Mouse (Mus musculus) G1E (cell line): ENCODE results near the gene Agbl4. TPM values are rescaled to one million over a fixed set of nuclear protein-coding genes. Genes with fewer than 3 reads are reported as not detected.

Experiments
- ATAC-seq: 2 replicates; pipeline ENCODE4 v1.8.0; 2016; ENCODE audit warnings: mild to moderate bottlenecking; ENCODE audit not compliant: insufficient number of reproducible peaks, poor library complexity, low FRiP score, severe bottlenecking; ENCODE audit errors: extremely low read depth
- DNase-seq: peaks from one replicate; pipeline ENCODE4 v3.0.0; 2012; ENCODE audit warnings: low spot score
- H3K27me3 ChIP-seq: 2 replicates; pipeline ENCODE4 v1.6.1; 2012; ENCODE audit warnings: mild to moderate bottlenecking, low read length, inconsistent platforms; ENCODE audit not compliant: insufficient read depth
- H3K36me3 ChIP-seq: replicated peaks from 2 replicates; pipeline ENCODE3; 2012; ENCODE audit warnings: mild to moderate bottlenecking, inconsistent platforms
- H3K4me1 ChIP-seq: 2 replicates; pipeline ENCODE4 v1.6.1; 2012; ENCODE audit warnings: low read depth, low read length, inconsistent platforms, mixed read lengths; ENCODE audit not compliant: insufficient read depth
- H3K4me3 ChIP-seq: 2 replicates; pipeline ENCODE4 v1.5.1; 2012; ENCODE audit warnings: low read depth, mild to moderate bottlenecking, inconsistent platforms, low read length, moderate library complexity, mixed read lengths
- H3K9me3 ChIP-seq: replicated peaks from 2 replicates; pipeline ENCODE4 v1.6.1; 2012; ENCODE audit warnings: inconsistent platforms
- CTCF ChIP-seq: IDR thresholded peaks from 2 replicates; pipeline ENCODE4 v1.5.1; 2012; ENCODE audit warnings: low read depth, low read length, inconsistent platforms, mixed read lengths
- GATA1 ChIP-seq: IDR thresholded peaks from 2 replicates; pipeline ENCODE4 v1.6.1; 2012; ENCODE audit warnings: borderline replicate concordance, low read length, inconsistent platforms, mixed read lengths
- GATA2 ChIP-seq: IDR thresholded peaks from 2 replicates; pipeline ENCODE4 v1.6.1; 2012; ENCODE audit warnings: low read depth, low read length, inconsistent platforms, borderline replicate concordance
- POLR2AphosphoS5 ChIP-seq: IDR thresholded peaks from 2 replicates; pipeline ENCODE4 v1.6.1; 2012; ENCODE audit warnings: low read depth, low read length, inconsistent platforms; ENCODE audit not compliant: insufficient replicate concordance
- TAL1 ChIP-seq: conservative IDR thresholded peaks from 2 replicates; pipeline ENCODE4 v1.6.1; 2012; ENCODE audit warnings: low read depth, low read length, inconsistent platforms, mixed read lengths
- polyA plus RNA-seq: library from polyadenylated mRNA; stranded (reverse); fragments of >175 nt; gene quantifications from 2 replicates; pipeline ENCODE4 v1.2.3, GENCODE M21; 2012
- total RNA-seq, 2 experiments: library from RNA; stranded (forward) in 1 of 2; stranded (reverse) in 1 of 2; fragments of 200-1000 nt in 1 of 2; fragments of >200 nt in 1 of 2; fragmentation: Nextera tagmentation in 1 of 2; gene quantifications; 2 replicates each; pipeline ENCODE4 v1.2.3; 2014 to 2017

The Agbl4 gene
- total and polyA plus RNA-seq, 3 experiments = 0.55 TPM; not detected in 2

DNA sequence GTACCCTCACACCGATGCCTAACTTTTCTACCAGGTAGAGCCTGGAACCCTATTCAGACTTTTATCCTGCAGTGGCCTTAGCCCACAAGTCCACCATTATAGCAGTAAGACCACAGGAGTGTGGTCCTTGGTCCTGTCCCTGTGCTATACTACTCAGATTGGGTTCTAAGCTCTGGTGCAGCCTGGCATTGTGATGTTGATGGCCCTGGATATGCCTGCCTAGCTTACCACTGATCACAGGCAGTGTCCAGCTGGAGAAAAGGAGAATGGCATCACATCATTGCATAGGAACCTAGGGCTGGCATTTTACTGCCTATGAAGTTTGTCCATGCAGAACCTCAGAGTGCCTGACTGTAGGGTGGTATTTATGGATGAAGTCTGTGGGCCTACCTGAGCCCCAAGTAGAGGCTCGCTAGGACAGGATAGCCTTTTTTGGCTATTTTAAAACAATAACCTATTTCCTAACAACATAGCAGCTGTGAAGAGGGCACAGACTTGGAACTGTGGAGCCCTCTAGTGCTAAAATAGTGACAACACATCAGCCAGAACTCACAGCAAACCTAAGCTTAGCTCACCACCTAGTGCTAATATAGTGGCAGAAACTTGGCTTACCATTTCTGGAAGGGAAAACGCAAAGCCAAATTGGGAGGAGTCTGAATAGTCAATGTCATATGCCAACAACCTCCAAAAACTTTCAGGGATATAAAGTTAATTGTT is 911.3 kb downstream of the Agbl4 start:
- ATAC-seq (no peak), DNase-seq (no peak)
- Histone ChIP-seq H3K36me3 (no peaks in the 10 kb centered on the region), H3K27me3 (no peaks in the 10 kb centered on the region), H3K4me1 (no peaks in the 10 kb centered on the region), H3K9me3 (peaks cover 17% of the 10 kb centered on the region), H3K4me3 (no peak overlapping the region)
- no peak for TF ChIP-seq GATA2
- no peak for TF ChIP-seq GATA1
- no peak for TF ChIP-seq POLR2AphosphoS5
- no peak for TF ChIP-seq CTCF
- no peak for TF ChIP-seq TAL1

DNA sequence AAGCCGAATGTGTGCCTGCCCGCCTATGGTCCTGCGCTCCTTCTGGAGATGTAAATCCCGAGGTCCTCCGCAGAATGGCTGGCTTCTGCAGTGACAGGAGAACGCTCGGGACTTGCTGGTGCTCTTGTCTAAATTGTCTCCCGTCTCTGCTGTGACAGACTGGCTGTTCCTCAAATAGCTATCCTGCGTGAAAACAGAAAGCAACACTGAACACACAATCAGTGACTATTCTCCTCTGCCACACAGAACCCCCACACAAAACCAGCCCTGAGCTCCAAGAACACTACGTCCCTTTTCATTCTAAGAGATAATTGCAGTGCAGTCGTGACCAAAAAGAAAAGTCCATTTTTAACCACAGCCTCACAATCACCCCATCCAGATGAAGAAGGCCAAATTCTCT is 929.6 kb downstream of the Agbl4 start:
- ATAC-seq (no peak), DNase-seq (no peak)
- Histone ChIP-seq H3K4me1 (no peaks in the 10 kb centered on the region), H3K27me3 (no peaks in the 10 kb centered on the region), H3K9me3 (peaks cover 15% of the 10 kb centered on the region), H3K36me3 (no peaks in the 10 kb centered on the region), H3K4me3 (no peak overlapping the region)
- TF ChIP-seq TAL1 = no peak

- TF ChIP-seq CTCF = no peak
- TF ChIP-seq POLR2AphosphoS5 = no peak
- ATAC-seq (no peak), DNase-seq (no peak)
- no peaks in the 10 kb centered on the region for H3K4me1 ChIP-seq
- H3K27me3 ChIP-seq = no peaks in the 10 kb centered on the region
- no peaks in the 10 kb centered on the region for H3K36me3 ChIP-seq
- no peak overlapping the region for H3K4me3 ChIP-seq
- H3K9me3 ChIP-seq = peaks cover 15% of the 10 kb centered on the region
Observed at GRCm38 (mm10) chr4:111327760-111328373, 930.4 kb downstream of the Agbl4 start.

DNA sequence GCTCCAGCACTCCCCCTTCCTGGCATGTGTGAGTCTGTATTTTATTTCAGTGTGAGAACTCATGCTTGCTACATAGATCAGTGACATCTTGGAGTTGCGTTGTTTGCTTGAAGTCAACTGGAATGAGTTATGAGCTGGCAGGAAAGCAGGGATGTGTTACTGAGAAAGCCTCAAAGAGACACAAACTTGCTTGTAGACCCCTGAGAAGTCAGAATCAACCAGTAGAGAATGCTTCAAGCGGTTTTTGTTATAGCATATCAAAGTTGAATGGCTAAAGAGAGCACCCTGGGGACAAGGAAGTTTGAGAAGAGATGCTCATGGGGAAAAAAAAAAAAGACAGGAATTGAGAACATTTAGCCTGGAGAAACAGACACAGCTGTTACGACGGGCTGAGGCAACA is 932.0 kb downstream of the Agbl4 start:
- ATAC-seq (no peak), DNase-seq (no peak)
- peaks cover 15% of the 10 kb centered on the region for H3K9me3 ChIP-seq
- H3K36me3 ChIP-seq = no peaks in the 10 kb centered on the region
- TF ChIP-seq TAL1 = no peak
- no peak for TF ChIP-seq GATA1
- TF ChIP-seq GATA2 = no peak
- no peak for TF ChIP-seq POLR2AphosphoS5
- TF ChIP-seq CTCF = no peak
- no peaks in the 10 kb centered on the region for H3K27me3 ChIP-seq
- no peak overlapping the region for H3K4me3 ChIP-seq
- no peaks in the 10 kb centered on the region for H3K4me1 ChIP-seq

DNA sequence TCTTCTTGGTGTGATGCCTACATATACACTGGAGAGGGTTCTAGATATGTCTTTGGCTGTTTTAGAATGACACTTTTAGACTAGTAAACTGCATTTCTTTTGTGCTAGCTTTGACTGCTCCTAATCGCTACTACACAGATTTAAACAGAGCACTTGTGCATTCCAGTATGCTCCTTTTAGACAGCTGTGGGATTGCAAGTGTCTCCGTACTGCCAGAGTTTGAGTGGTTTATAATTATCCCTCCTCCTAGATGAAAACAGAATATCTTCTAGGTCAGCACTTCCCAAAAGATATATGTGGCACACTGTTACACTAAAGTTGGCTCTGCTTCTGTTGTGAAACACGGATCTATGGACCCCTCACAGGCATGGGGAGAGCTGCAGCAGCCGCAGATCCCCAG is 935.4 kb downstream of the Agbl4 start:
- Histone ChIP-seq H3K9me3 (peaks cover 12% of the 10 kb centered on the region), H3K36me3 (no peaks in the 10 kb centered on the region), H3K4me1 (no peaks in the 10 kb centered on the region), H3K4me3 (no peak overlapping the region), H3K27me3 (no peaks in the 10 kb centered on the region)
- no peak for ATAC-seq
- no peak for DNase-seq
- TF ChIP-seq GATA2 (no peak), TAL1 (no peak), POLR2AphosphoS5 (no peak), GATA1 (no peak), CTCF (no peak)

- ATAC-seq = no peak
- Histone ChIP-seq H3K27me3 (no peaks in the 10 kb centered on the region), H3K4me1 (no peaks in the 10 kb centered on the region), H3K36me3 (no peaks in the 10 kb centered on the region), H3K4me3 (no peak overlapping the region), H3K9me3 (peaks cover 8% of the 10 kb centered on the region)
- no peak for DNase-seq
- TF ChIP-seq POLR2AphosphoS5 (no peak), GATA1 (no peak), CTCF (no peak), GATA2 (no peak), TAL1 (no peak)
Observed at GRCm38 (mm10) chr4:111349965-111350364, 952.5 kb downstream of the Agbl4 start.
